Mouse (Mus musculus) lung, embryonic 15.5 days (tissue): ENCODE data around the gene Brms1. TPM values are rescaled to one million over a fixed set of nuclear protein-coding genes. Genes with fewer than 3 reads are reported as not detected.

Experiments
- ATAC-seq: fragments of 200-750 bp; cut with Nextera tagmentation; 2 replicates; pipeline ENCODE4 v1.8.0; 2017; ENCODE audit warnings: moderate number of reproducible peaks, borderline replicate concordance; ENCODE audit not compliant: low FRiP score, low TSS enrichment; ENCODE audit errors: extremely low read depth
- H3K27ac ChIP-seq: fragments of 300-500 bp; sonication (generic); 2 replicates; pipeline ENCODE4 v1.5.1; 2015; ENCODE audit warnings: moderate library complexity, mild to moderate bottlenecking, inconsistent platforms
- H3K27me3 ChIP-seq: fragments of 300-500 bp; sonication (generic); 2 replicates; pipeline ENCODE4 v1.6.1; 2015; ENCODE audit warnings: inconsistent platforms
- H3K36me3 ChIP-seq: fragments of 300-500 bp; sonication (generic); 2 replicates; pipeline ENCODE4 v1.6.1; 2015; ENCODE audit warnings: inconsistent platforms
- H3K4me1 ChIP-seq: fragments of 300-500 bp; sonication (generic); 2 replicates; pipeline ENCODE4 v1.6.1; 2015; ENCODE audit warnings: inconsistent platforms
- H3K4me2 ChIP-seq: fragments of 300-500 bp; sonication (generic); 2 replicates; pipeline ENCODE4 v1.6.1; 2015; ENCODE audit warnings: inconsistent platforms, mild to moderate bottlenecking, moderate library complexity
- H3K4me3 ChIP-seq: fragments of 300-500 bp; sonication (generic); 2 replicates; pipeline ENCODE4 v1.5.1; 2015; ENCODE audit warnings: mild to moderate bottlenecking, inconsistent platforms
- H3K9ac ChIP-seq: fragments of 300-500 bp; sonication (generic); 2 replicates; pipeline ENCODE4 v1.6.1; 2015; ENCODE audit warnings: inconsistent platforms
- H3K9me3 ChIP-seq: fragments of 300-500 bp; sonication (generic); 2 replicates; pipeline ENCODE4 v1.6.1; 2016; ENCODE audit warnings: inconsistent platforms
- WGBS: fragments of 180-500 bp; shearing (Covaris S2); methylation state at CpG from one replicate; pipeline ENCODE4 v1.1.7; 2015; 5-methylcytosine and 5-hydroxymethylcytosine counted together
- polyA plus RNA-seq: library from polyadenylated mRNA; unstranded; fragments of >200 nt; fragmentation: Nextera tagmentation; extraction: Ambion mirVana; gene quantifications from 2 replicates; pipeline ENCODE4 v1.2.1, GENCODE M21; 2015

The Brms1 gene
- polyA plus RNA-seq, 1 experiment from 2014 or later = 51.4 TPM

DNA sequence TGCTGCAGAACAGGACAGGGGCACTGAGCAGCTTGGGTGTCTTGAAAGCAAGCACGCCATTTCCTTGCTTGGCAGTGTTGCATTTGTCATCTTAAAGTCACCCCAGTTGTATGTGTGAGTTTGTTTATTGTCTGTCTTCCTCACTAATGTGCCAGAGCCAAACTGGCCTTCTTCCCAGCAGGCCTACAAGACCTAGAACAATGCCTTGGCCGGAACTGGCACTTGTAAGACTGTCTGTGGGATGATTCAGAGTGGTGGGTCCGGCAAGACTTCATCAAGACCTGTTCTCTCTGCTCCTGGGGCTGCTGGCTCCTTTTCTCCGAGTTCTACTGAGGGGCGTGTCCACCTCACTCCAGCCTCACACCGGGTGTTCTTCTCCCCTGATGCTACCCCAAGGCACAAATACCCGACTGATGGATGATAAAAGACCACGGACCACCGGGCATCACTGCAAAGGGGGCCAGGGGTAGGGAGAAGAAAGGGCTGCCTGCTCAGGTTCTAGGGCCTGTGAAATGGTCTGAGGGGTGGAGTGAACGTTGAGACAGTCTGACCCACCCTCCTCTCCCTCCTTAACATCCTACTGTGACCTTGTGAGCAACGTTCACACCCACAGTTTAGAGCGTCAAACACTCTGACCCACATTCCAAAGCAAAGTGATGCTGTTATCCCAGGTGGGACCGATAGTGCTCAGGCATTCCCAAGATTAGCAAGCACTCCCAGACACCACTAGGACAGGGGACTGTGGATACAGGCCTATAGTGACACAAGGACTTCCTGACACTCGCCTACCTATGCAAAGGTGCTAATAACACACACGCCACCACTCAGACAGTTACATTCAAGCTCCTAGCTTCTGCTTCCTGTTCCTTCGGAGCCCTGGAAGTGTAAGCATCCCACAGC is 17.0 kb downstream of the Brms1 start:
- H3K4me1 ChIP-seq = peaks cover 55% of the 10 kb centered on the region

DNA sequence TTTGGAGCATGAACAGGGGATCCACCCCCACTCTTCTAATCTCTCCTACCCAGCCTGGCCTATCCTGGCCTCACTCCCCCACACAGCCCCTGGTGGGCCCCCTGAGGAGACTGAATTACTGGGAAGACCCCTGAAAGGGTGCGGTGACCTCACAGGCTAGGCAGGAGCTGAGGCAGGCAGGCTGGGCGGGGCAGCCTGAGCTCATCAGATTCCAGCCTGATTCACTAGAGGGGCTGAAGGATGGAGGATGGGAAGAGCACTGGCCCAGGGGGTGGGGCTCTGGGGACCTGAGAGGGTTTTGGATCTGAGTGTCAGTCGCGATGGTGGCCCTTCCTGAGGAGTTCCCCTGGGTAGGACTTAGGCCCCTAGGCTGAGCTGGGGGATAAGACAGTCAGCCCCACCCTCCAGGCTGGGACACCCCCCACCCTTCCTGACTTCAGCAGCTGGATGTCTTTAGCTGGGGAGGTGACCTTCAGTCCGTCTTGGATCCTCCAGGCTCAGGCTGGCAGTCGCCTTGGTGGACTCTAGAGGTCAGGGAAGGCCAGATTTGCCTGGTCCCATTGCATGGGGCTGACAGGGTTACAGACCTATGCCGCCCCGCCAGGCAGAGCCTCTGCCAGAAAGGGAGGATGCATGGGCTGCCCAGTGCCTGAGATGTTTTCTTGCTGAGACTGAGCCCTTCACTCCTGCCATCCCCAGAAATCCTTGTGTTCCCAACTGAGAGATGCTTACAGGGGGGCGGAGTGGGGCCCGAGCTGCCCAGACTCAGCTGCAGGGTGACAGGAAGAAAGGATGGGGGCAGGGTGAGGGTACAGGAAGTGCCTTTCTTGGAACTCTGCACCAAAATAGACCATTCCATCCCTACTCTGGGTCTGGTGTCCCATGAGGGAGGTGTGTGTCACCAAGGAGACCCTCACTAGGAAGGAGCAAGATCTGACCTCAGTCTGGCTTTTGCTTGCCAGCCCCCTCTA is 17.9 kb downstream of the Brms1 start:
- H3K4me3 ChIP-seq = no peak overlapping the region
- peak overlapping the region; percentile 32 for H3K4me2 ChIP-seq
- ATAC-seq = peak; percentile 54
- peaks cover 55% of the 10 kb centered on the region for H3K4me1 ChIP-seq
- peak overlapping the region; percentile 87 for H3K27ac ChIP-seq
- WGBS = 8% methylated on average over 10 of the region's 10 CpGs
- H3K9ac ChIP-seq = 0 out of 2 replicates have a peak overlapping the region, but pooled peaks have one; percentile 5
- no peaks in the 10 kb centered on the region for H3K27me3 ChIP-seq
- H3K36me3 ChIP-seq = no peaks in the 10 kb centered on the region
- H3K9me3 ChIP-seq = no peaks in the 10 kb centered on the region

More for the DNA sequence above, 17.0 kb downstream of the Brms1 start:
- Histone ChIP-seq H3K9ac (no peak overlapping the region), H3K4me2 (peak overlapping the region; percentile 32), H3K36me3 (no peaks in the 10 kb centered on the region), H3K27me3 (peaks cover 3% of the 10 kb centered on the region; the same call in 1 of the 2 replicates), H3K9me3 (no peaks in the 10 kb centered on the region), H3K27ac (peak overlapping the region; percentile 87), H3K4me3 (no peak overlapping the region)
- ATAC-seq = no peak
- 16% methylated on average over 16 of the region's 16 CpGs for WGBS

DNA sequence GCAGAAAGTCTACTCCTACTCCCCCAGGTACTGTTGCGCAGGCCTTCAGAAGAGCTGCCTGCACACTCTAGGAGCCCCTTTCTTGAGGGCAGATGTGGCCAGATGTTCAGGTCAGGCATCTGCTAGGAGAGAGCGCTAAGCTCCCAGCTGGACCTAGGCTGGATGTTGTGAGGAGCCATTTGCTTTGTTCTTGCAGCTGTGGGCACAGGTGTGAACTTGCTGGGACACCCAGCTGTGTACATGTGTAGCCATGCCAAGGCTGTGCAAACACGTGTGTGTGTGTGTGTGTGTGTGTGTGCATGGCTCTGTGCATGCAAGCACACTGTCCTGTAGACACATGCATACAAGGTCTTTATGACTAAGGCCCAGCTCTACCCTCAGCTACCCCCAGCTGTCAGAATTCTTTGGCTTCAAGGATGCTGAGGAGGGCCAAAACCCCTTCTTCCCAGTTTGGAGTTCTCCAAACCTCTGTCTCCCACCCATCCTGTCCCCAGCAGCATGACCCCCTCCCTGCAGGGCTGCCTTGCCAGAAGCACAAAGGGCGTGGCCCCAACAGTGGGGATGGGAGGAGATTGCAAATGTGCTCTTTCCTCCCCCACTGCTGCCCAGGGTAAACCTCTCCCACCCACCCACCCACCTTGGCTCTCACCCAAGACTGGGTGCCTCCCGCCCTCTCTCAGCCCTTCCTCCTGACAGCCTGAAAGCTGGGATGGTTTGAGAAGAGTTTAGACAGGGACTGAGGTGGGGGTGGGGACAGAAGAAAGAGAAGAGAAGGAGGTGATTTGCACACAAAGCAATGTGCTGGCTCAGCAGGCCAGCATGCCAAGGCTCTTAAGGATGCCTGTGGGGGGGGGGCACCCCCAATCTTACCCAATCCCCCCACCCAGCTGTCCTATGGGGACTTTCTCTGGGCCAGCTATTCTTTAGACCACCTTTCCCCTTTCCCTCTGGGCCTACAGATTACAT is 19.5 kb downstream of the Brms1 start:
- ATAC-seq = peak; percentile 64
- Histone ChIP-seq H3K4me1 (peaks cover 62% of the 10 kb centered on the region), H3K36me3 (no peaks in the 10 kb centered on the region), H3K9me3 (no peaks in the 10 kb centered on the region), H3K9ac (no peak overlapping the region), H3K27me3 (no peaks in the 10 kb centered on the region), H3K4me2 (no peak overlapping the region), H3K4me3 (no peak overlapping the region), H3K27ac (peak overlapping the region; percentile 87)
- WGBS = 25% methylated on average over 5 of the region's 5 CpGs

DNA sequence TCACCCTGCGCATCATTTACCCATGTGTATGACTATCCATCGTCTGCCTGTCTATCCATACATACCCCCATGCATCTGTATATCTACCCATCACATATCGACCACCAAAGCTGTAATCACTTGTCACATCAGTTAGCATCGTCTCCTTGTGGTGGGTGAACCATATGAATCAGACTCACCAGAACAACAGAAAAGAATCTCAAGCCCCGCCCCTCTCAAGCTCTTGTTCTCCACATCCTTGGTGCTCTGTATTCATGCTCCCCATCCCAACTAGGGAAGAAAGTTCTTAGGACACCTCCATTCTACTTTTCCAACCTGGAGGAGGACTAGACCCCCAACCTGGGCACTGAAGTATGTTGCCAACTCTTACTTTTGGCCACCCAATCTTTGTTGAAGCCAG is 20.9 kb downstream of the Brms1 start:
- Histone ChIP-seq H3K27ac (no peak overlapping the region), H3K4me1 (peaks cover 62% of the 10 kb centered on the region), H3K4me3 (no peak overlapping the region), H3K36me3 (no peaks in the 10 kb centered on the region), H3K9ac (no peak overlapping the region), H3K9me3 (no peaks in the 10 kb centered on the region), H3K4me2 (no peak overlapping the region), H3K27me3 (peaks cover 4% of the 10 kb centered on the region; the same call in 1 of the 2 replicates)
- WGBS = 69% methylated on average over 5 of the region's 5 CpGs
- no peak for ATAC-seq

DNA sequence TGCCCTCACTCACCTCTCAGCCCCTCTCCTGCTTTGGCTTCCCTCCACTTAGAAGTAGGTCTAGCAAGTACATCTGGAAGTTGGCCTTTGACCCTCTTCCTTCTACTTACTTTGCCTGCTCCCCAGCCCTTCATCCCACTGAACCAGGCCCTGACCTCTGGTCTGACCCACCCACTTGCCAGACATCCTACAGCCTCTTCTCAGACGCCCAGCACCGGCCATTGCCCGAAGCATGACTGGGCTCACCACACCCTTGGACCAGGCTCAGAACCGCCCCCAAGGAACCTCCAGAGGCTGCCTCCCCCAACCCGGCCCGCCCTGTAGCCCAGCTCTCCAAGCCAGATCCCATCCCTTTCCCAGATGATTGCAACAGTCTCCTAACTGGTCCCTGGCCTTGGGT is 21.3 kb downstream of the Brms1 start:
- H3K27ac ChIP-seq = no peak overlapping the region
- ATAC-seq = no peak
- peaks cover 8% of the 10 kb centered on the region; the same call in 1 of the 2 replicates for H3K27me3 ChIP-seq
- no peak overlapping the region for H3K4me2 ChIP-seq
- H3K36me3 ChIP-seq = no peaks in the 10 kb centered on the region
- no peaks in the 10 kb centered on the region for H3K9me3 ChIP-seq
- peaks cover 62% of the 10 kb centered on the region for H3K4me1 ChIP-seq
- no peak overlapping the region for H3K4me3 ChIP-seq
- H3K9ac ChIP-seq = no peak overlapping the region
- 70% methylated on average over 6 of the region's 6 CpGs for WGBS

DNA sequence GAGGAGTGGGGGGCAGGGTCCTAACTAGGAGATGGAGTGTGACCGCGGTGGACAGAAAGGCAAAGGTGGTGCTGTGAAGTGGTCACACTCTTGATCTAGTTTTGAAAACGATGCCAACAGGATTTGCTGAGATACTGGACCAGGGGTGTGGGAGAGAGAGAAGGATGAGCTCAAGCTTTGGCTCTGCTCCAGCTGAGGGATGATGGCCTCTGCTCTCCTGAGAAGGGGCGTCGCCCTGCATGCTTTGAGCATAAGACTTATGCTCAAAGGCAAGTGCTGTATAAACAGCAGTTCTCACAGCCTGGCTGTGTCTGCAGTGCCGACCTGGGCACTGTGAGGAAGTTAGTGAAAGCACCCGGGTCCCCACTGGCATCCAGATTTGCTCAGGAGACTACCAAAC is 23.9 kb downstream of the Brms1 start:
- Histone ChIP-seq H3K9me3 (no peaks in the 10 kb centered on the region), H3K27ac (no peak overlapping the region), H3K36me3 (no peaks in the 10 kb centered on the region), H3K4me1 (peaks cover 59% of the 10 kb centered on the region), H3K4me2 (no peak overlapping the region), H3K27me3 (peaks cover 32% of the 10 kb centered on the region), H3K9ac (no peak overlapping the region), H3K4me3 (no peak overlapping the region)
- no peak for ATAC-seq
- 25% methylated on average over 7 of the region's 7 CpGs for WGBS

DNA sequence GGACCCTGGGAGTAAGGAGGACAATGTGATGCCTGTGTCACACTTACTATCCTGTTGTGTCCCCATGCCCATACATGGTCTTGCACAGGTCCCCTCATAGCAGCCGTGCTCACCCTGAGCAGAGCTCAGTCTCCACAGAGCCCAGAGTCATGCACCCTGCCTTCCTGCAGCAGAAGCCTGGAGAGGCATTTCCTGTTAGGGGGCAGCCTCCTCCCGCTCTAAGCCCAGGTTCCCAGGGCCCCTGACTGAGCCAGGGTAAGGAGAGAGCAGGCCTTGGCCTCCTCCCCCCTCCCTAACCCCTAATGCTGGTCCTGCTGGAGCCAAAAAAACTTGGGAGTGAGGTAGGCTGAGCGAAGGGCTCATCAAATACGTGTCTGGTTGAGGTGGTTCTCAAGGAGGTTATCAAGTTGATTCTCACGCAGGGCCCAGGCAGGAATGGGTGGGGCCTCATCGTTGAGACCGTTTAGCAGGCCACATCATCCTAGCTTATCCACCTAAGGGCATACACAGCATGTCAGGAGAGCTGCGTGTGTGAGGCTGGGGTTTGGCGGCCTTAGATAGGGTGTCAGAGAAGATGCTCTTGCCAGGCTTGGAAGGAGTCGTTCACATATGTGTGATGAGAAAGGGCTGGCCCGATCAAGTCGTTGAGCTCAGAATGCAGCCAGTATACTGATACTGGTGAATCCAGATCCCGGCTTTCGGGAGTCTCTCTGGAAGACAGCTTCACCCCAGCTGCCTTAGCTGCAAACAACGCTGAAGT is 26.1 kb downstream of the Brms1 start:
- peak overlapping the region; percentile 62 for H3K4me3 ChIP-seq
- no peaks in the 10 kb centered on the region for H3K36me3 ChIP-seq
- H3K27ac ChIP-seq = peak overlapping the region; percentile 87
- 6% methylated on average over 15 of the region's 15 CpGs for WGBS
- peaks cover 45% of the 10 kb centered on the region for H3K27me3 ChIP-seq
- no peaks in the 10 kb centered on the region for H3K9me3 ChIP-seq
- peaks cover 56% of the 10 kb centered on the region for H3K4me1 ChIP-seq
- no peak overlapping the region for H3K9ac ChIP-seq
- H3K4me2 ChIP-seq = peak overlapping the region; percentile 87
- peak; percentile 16; the same call in 1 of the 2 replicates for ATAC-seq

DNA sequence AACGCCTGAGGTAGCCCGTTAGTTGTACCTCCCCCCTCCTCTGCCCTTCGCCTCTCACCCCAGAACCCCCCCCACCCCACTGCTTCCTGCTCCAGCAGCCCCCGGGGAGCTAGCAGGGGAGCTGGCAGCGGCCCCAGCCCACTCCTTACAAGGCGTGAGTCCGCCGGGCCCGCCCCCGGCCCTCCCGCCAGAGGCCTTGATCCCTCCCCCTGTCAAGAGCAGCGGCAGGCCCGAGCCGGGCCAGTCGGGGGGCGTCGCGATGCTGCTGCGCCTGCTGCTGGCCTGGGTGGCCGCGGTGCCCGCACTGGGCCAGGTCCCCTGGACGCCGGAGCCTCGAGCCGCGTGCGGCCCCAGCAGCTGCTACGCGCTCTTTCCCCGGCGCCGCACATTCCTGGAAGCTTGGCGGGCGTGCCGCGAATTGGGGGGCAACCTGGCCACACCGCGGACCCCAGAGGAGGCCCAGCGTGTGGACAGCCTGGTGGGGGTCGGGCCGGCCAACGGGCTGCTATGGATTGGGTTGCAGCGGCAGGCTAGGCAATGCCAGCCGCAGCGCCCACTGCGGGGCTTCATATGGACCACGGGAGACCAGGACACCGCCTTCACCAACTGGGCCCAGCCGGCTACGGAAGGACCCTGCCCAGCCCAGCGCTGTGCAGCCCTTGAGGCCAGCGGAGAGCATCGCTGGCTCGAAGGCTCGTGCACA is 26.9 kb downstream of the Brms1 start, which contains the start of gene Cd248:
Cd248 (plus strand) TSS at position 212 of the 703 bp plus-strand sequence.
- Histone ChIP-seq H3K4me3 (peak within 1 kb of the TSS; percentile 62), H3K36me3 (no peaks in the 10 kb centered on the region), H3K27me3 (peaks cover 45% of the 10 kb centered on the region), H3K9ac (peak within 1 kb of the TSS; percentile 65), H3K4me2 (peak within 1 kb of the TSS; percentile 87), H3K9me3 (no peaks in the 10 kb centered on the region), H3K4me1 (peaks cover 62% of the 10 kb centered on the region), H3K27ac (peak within 1 kb of the TSS; percentile 87)
- 2% methylated on average over 45 of the region's 56 CpGs for WGBS
- ATAC-seq = peak; percentile 69

DNA sequence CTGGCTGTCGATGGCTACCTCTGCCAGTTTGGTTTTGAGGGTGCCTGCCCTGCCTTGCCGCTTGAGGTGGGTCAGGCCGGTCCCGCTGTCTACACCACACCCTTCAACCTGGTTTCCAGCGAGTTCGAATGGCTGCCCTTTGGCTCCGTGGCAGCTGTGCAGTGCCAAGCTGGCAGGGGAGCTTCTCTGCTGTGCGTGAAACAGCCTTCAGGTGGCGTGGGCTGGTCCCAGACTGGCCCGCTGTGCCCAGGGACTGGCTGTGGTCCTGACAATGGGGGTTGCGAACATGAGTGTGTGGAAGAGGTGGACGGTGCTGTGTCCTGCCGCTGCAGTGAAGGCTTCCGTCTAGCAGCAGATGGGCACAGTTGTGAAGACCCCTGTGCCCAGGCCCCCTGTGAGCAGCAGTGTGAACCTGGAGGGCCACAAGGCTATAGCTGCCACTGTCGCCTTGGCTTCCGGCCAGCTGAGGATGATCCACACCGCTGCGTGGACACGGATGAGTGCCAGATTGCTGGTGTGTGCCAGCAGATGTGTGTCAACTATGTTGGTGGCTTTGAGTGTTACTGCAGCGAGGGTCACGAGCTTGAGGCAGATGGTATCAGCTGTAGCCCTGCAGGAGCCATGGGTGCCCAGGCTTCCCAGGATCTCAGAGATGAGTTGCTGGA is 27.5 kb downstream of the Brms1 start:
- peak overlapping the region; percentile 65 for H3K9ac ChIP-seq

More for the DNA sequence above, 27.5 kb downstream of the Brms1 start:
- Histone ChIP-seq H3K27ac (peak overlapping the region; percentile 75), H3K36me3 (no peaks in the 10 kb centered on the region), H3K9me3 (no peaks in the 10 kb centered on the region), H3K4me3 (peak overlapping the region; percentile 62), H3K27me3 (peaks cover 46% of the 10 kb centered on the region), H3K4me2 (peak overlapping the region; percentile 87), H3K4me1 (peaks cover 62% of the 10 kb centered on the region)
- no peak for ATAC-seq
- 19% methylated on average over 21 of the region's 21 CpGs for WGBS
